Comparison of ENCODE assay signal across 18 mouse cellular contexts in the genomic region with DNA sequence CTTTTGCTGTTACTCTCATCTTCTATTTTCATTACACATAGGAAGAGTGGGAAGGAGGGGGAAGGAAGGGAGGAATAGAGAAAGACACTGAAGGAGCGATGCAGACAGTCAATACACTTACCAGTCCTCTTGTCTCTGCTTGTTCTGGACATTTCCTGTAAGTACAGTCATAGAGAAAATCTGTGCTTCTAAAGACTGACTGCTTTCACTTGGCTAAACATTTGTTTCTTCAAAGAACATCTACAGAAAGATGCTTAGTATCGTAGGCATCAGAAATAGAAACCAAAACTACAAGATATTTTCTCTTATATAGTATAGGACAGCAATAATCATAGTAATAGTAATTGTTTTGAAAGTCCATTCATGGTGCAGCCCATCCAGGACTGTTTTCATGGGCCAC.
"Had no signal": no experiment of that assay in that cellular context is flagged by ENCODE, and none has a peak within 500 bp of the region (broad histone marks: within the 10 kb centered on the region; RNA-seq: fewer than 3 reads in every experiment).

No protein-coding gene starts in this region.

- H3K9me3 ChIP-seq: midbrain, embryonic 10.5 days; midbrain, embryonic 12.5 days; neural tube, embryonic 13.5 days; neural tube, embryonic 15.5 days had no signal

- H3K4me3 ChIP-seq: midbrain, embryonic 10.5 days; midbrain, embryonic 12.5 days; myocyte; neural tube, embryonic 13.5 days; neural tube, embryonic 15.5 days had no signal

- H3K27me3 ChIP-seq: midbrain, embryonic 12.5 days; neural tube, embryonic 13.5 days; neural tube, embryonic 15.5 days had no signal

- DNase-seq: lung, adult 18-20 months; lung, embryonic 14.5 days; lung, postnatal 10 days; lung, postnatal 4 days; midbrain, embryonic 14.5 days; retina, postnatal 1 day; right cerebral cortex, adult 18-20 months; right cerebral cortex, postnatal 25 days; right cerebral cortex, postnatal 4 days; spleen, adult 18-20 months; thymus, adult 2 months; thymus, postnatal 36 days had no signal

- H3K9ac ChIP-seq: lung, embryonic 14.5 days; midbrain, embryonic 12.5 days; neural tube, embryonic 13.5 days; neural tube, embryonic 15.5 days had no signal

- H3K4me1 ChIP-seq: midbrain, embryonic 10.5 days; midbrain, embryonic 12.5 days had no signal

- H3K27ac ChIP-seq: midbrain, embryonic 10.5 days; midbrain, embryonic 12.5 days; neural tube, embryonic 13.5 days; neural tube, embryonic 15.5 days had no signal

- ATAC-seq: midbrain, embryonic 16.5 days had no signal

- H3K36me3 ChIP-seq: midbrain, embryonic 10.5 days; midbrain, embryonic 12.5 days; neural tube, embryonic 13.5 days; neural tube, embryonic 15.5 days had no signal

- H3K4me2 ChIP-seq: lung, embryonic 14.5 days; midbrain, embryonic 12.5 days; neural tube, embryonic 13.5 days; neural tube, embryonic 15.5 days had no signal
